Mouse (Mus musculus) heart, adult 2 months (tissue): ENCODE data around the gene Mal.

Source experiments
- EP300 ChIP-seq: fragments of 200-500 bp; IDR thresholded peaks from 2 replicates; pipeline ENCODE4 v1.6.1; 2011; ENCODE audit warnings: low read depth, low read length, control low read depth; ENCODE audit not compliant: insufficient read depth
- POLR2A ChIP-seq: fragments of 200-500 bp; IDR thresholded peaks from 2 replicates; pipeline ENCODE4 v1.6.1; 2011; ENCODE audit warnings: mild to moderate bottlenecking, low read depth, low read length, control low read depth; ENCODE audit not compliant: insufficient read depth

- no peak for TF ChIP-seq POLR2A
- no peak for TF ChIP-seq EP300
Measured at GRCm38 (mm10) chr2:127655419-127655818, 1.1 kb downstream of the Mal start.
